Comparison of ENCODE assay signal across 25 mouse cellular contexts in genomic region chr16:32008529-32009293, GRCm38 (mm10). TPM values are rescaled to one million over a fixed set of nuclear protein-coding genes. Genes with fewer than 3 reads are reported as not detected.
A peak's percentile ranks its signal among the peaks of the same experiment; 100 is the strongest.
DNase-seq lines count a peak whose midpoint lies in the region; ATAC-seq and TF ChIP-seq lines count a peak whose summit lies in the region.
"Had no signal": no experiment of that assay in that cellular context is flagged by ENCODE, and none has a peak within 500 bp of the region (broad histone marks: within the 10 kb centered on the region; RNA-seq: fewer than 3 reads in every experiment).

No protein-coding gene starts in this region.

- H3K36me3 ChIP-seq in kidney, embryonic 15.5 days: peaks cover 10% of the 10 kb centered on the region; the same call in 1 of the 2 replicates
- H3K36me3 ChIP-seq in stomach, embryonic 15.5 days: no peaks in the 10 kb centered on the region
- no peaks in the 10 kb centered on the region for H3K36me3 ChIP-seq in stomach, postnatal 0 days (ENCODE audit: control insufficient read depth, insufficient read depth, low read length)

- no peak for ATAC-seq in kidney, embryonic 15.5 days (replicated peaks; ENCODE audit: low FRiP score)
- ATAC-seq in stomach, embryonic 15.5 days (ENCODE audit: insufficient read depth, low FRiP score, low read depth): 0 out of 2 replicates have a peak, but pooled peaks have one; percentile 6
- ATAC-seq in stomach, postnatal 0 days (ENCODE audit: low FRiP score, low TSS enrichment): no peak
- ATAC-seq: activated CD4-positive, CD25-positive, alpha-beta regulatory T cell, adult 4 months; forebrain, postnatal 0 days had no signal

- TF ChIP-seq EP300 in stomach, postnatal 0 days (optimal IDR thresholded peaks at IDR 0.05): no peak

- no peak overlapping the region for H3K4me2 ChIP-seq in kidney, embryonic 15.5 days
- no peak overlapping the region for H3K4me2 ChIP-seq in stomach, embryonic 15.5 days
- no peak overlapping the region for H3K4me2 ChIP-seq in stomach, postnatal 0 days (replicated peaks; ENCODE audit: low read depth)
- H3K4me2 ChIP-seq: embryonic facial prominence, embryonic 12.5 days; hindbrain, embryonic 14.5 days; limb, embryonic 15.5 days had no signal

- 75% methylated on average over 10 of the region's 10 CpGs for WGBS in kidney, embryonic 15.5 days
- 57% methylated on average over 10 of the region's 10 CpGs for WGBS in stomach, embryonic 15.5 days
- WGBS in stomach, postnatal 0 days: 54% methylated on average over 10 of the region's 10 CpGs

- peak overlapping the region; percentile 9; the same call in 1 of the 2 replicates for H3K27ac ChIP-seq in kidney, embryonic 15.5 days
- H3K27ac ChIP-seq in stomach, embryonic 15.5 days: no peak overlapping the region
- H3K27ac ChIP-seq in stomach, postnatal 0 days (replicated peaks): no peak overlapping the region
- H3K27ac ChIP-seq: embryonic facial prominence, embryonic 12.5 days; heart, adult 2 months; hindbrain, embryonic 14.5 days; left cerebral cortex, adult 2 months; limb, embryonic 15.5 days had no signal

- peaks cover 14% of the 10 kb centered on the region for H3K4me1 ChIP-seq in kidney, embryonic 15.5 days
- peaks cover under 1% of the 10 kb centered on the region; the same call in 1 of the 2 replicates for H3K4me1 ChIP-seq in stomach, embryonic 15.5 days
- H3K4me1 ChIP-seq in stomach, postnatal 0 days (replicated peaks; ENCODE audit: control insufficient read depth, insufficient read depth): no peaks in the 10 kb centered on the region
- H3K4me1 ChIP-seq: embryonic facial prominence, embryonic 12.5 days had no signal

- no peak overlapping the region for H3K9ac ChIP-seq in kidney, embryonic 15.5 days
- no peak overlapping the region for H3K9ac ChIP-seq in stomach, embryonic 15.5 days
- H3K9ac ChIP-seq in stomach, postnatal 0 days (ENCODE audit: low read length): no peak overlapping the region
- H3K9ac ChIP-seq: embryonic facial prominence, embryonic 12.5 days; forebrain, postnatal 0 days; hindbrain, embryonic 14.5 days; limb, embryonic 15.5 days had no signal

- H3K27me3 ChIP-seq in kidney, embryonic 15.5 days: no peaks in the 10 kb centered on the region
- no peaks in the 10 kb centered on the region for H3K27me3 ChIP-seq in stomach, embryonic 15.5 days (replicated peaks)
- H3K27me3 ChIP-seq in stomach, postnatal 0 days (ENCODE audit: control insufficient read depth, insufficient read depth, low read length): no peaks in the 10 kb centered on the region
- H3K27me3 ChIP-seq: embryonic facial prominence, embryonic 12.5 days; limb, embryonic 15.5 days had no signal

- H3K4me3 ChIP-seq in kidney, embryonic 15.5 days (replicated peaks): no peak overlapping the region
- H3K4me3 ChIP-seq in stomach, embryonic 15.5 days (replicated peaks): no peak overlapping the region
- no peak overlapping the region for H3K4me3 ChIP-seq in stomach, postnatal 0 days (ENCODE audit: low read depth, low read length)
- H3K4me3 ChIP-seq: embryonic facial prominence, embryonic 12.5 days; heart, adult 2 months; left cerebral cortex, adult 2 months; limb, embryonic 15.5 days had no signal

- no peaks in the 10 kb centered on the region for H3K9me3 ChIP-seq in kidney, embryonic 15.5 days (replicated peaks)
- H3K9me3 ChIP-seq in stomach, embryonic 15.5 days: no peaks in the 10 kb centered on the region
- H3K9me3 ChIP-seq in stomach, postnatal 0 days (ENCODE audit: control insufficient read depth, low read length): no peaks in the 10 kb centered on the region
- H3K9me3 ChIP-seq: embryonic facial prominence, embryonic 12.5 days; limb, embryonic 15.5 days had no signal

- DNase-seq in heart, adult 11 months: peak; percentile 74
- DNase-seq in heart, adult 18-20 months: no peak
- DNase-seq in kidney, postnatal 25 days: no peak
- DNase-seq in stomach, postnatal 0 days (ENCODE audit: low spot score): no peak
- no peak for DNase-seq in cerebellum, adult 8-10 months
- no peak for DNase-seq in spleen, postnatal 10 days (ENCODE audit: low spot score in 2 of 2)
- DNase-seq: adrenal gland, adult 8-10 months; cerebellum, adult 11-12 months; cerebellum, postnatal 14 days; forebrain, postnatal 0 days; gastrocnemius, postnatal 14 days; heart, adult 2 months; heart, postnatal 36 days; left cerebral cortex, postnatal 4 days; midbrain, embryonic 14.5 days; right cerebral cortex, postnatal 14 days; thymus, adult 2 months; thymus, postnatal 4 days had no signal

- no peak for TF ChIP-seq CTCF in stomach, postnatal 0 days (IDR thresholded peaks at IDR 0.05; ENCODE audit: low read depth)

RNA-seq across cellular contexts. Expression of gene Senp5, which starts 5.6 kb away (rescaled TPM):
- total RNA-seq in heart, adult 18-20 months (2021): 10 to 100 TPM; 12.1 to 13.0 TPM
- 16.1 TPM in 2 replicates for polyA plus RNA-seq in kidney, embryonic 15.5 days (2015; fragmentation: Nextera tagmentation; extraction: Ambion mirVana)
- polyA plus RNA-seq in stomach, embryonic 15.5 days (2015; fragmentation: Nextera tagmentation; extraction: Ambion mirVana): 11.3 and 13.8 TPM in 2 replicates
- 5.4 and 5.7 TPM in 2 replicates for polyA plus RNA-seq in stomach, postnatal 0 days (2015; fragmentation: Nextera tagmentation; extraction: Ambion mirVana)
